Mouse (Mus musculus) liver, embryonic 13.5 days (tissue): ENCODE measurements around the gene Ppp1r3e. TPM values are rescaled to one million over a fixed set of nuclear protein-coding genes. Genes with fewer than 3 reads are reported as not detected.

Experiments
- ATAC-seq: fragments of 200-750 bp; cut with Nextera tagmentation; 2 replicates; pipeline ENCODE4 v1.8.0; 2017; ENCODE audit warnings: low read depth, mild to moderate bottlenecking, moderate number of reproducible peaks, moderate library complexity
- DNase-seq: peaks from one replicate; pipeline ENCODE4 v3.0.0; 2022
- H3K27ac ChIP-seq: fragments of 300-500 bp; sonication (generic); 2 replicates; pipeline ENCODE4 v1.5.1; 2015; ENCODE audit warnings: moderate library complexity, mild to moderate bottlenecking, inconsistent platforms
- H3K27me3 ChIP-seq: fragments of 300-500 bp; sonication (generic); 2 replicates; pipeline ENCODE4 v1.6.1; 2015; ENCODE audit warnings: mild to moderate bottlenecking, inconsistent platforms
- H3K36me3 ChIP-seq: fragments of 300-500 bp; sonication (generic); 2 replicates; pipeline ENCODE4 v1.6.1; 2015; ENCODE audit warnings: mild to moderate bottlenecking, inconsistent platforms
- H3K4me1 ChIP-seq: fragments of 300-500 bp; sonication (generic); replicated peaks from 2 replicates; pipeline ENCODE4 v1.6.1; 2015; ENCODE audit warnings: inconsistent platforms
- H3K4me2 ChIP-seq: fragments of 300-500 bp; sonication (generic); 2 replicates; pipeline ENCODE4 v1.6.1; 2015; ENCODE audit warnings: inconsistent platforms, mild to moderate bottlenecking, moderate library complexity
- H3K4me3 ChIP-seq: fragments of 300-500 bp; sonication (generic); replicated peaks from 2 replicates; pipeline ENCODE4 v1.5.1; 2015; ENCODE audit warnings: mild to moderate bottlenecking, inconsistent platforms
- H3K9ac ChIP-seq: fragments of 300-500 bp; sonication (generic); 2 replicates; pipeline ENCODE4 v1.6.1; 2015; ENCODE audit warnings: mild to moderate bottlenecking, inconsistent platforms
- H3K9me3 ChIP-seq: fragments of 300-500 bp; sonication (generic); replicated peaks from 2 replicates; pipeline ENCODE4 v1.6.1; 2016; ENCODE audit warnings: inconsistent platforms
- WGBS: fragments of 180-500 bp; shearing (Covaris S2); methylation state at CpG from one replicate; pipeline ENCODE4 v1.1.7; 2015; ENCODE audit not compliant: insufficient replicate concordance; 5-methylcytosine and 5-hydroxymethylcytosine counted together
- polyA plus RNA-seq: library from polyadenylated mRNA; unstranded; fragments of >200 nt; fragmentation: Nextera tagmentation; extraction: Ambion mirVana; gene quantifications from 2 replicates; pipeline ENCODE4 v1.2.1, GENCODE M21; 2015

Ppp1r3e gene
- polyA plus RNA-seq, 1 experiment from 2014 or later, result 0.41 TPM

GRCm38 (mm10) chr14:54903641-54904040, 26.3 kb upstream of the Ppp1r3e start:
- Histone ChIP-seq H3K4me1 (no peaks in the 10 kb centered on the region), H3K36me3 (peaks cover 3% of the 10 kb centered on the region), H3K4me3 (no peak overlapping the region), H3K27ac (no peak overlapping the region), H3K9ac (no peak overlapping the region), H3K9me3 (no peaks in the 10 kb centered on the region), H3K4me2 (no peak overlapping the region), H3K27me3 (no peaks in the 10 kb centered on the region)
- ATAC-seq (no peak), DNase-seq (no peak)
- 70% methylated on average over 4 of the region's 4 CpGs for WGBS

- WGBS, result 2% methylated on average over 3 of the region's 3 CpGs
- H3K4me2 ChIP-seq, result no peak overlapping the region
- no peak overlapping the region for H3K27ac ChIP-seq
- no peaks in the 10 kb centered on the region for H3K9me3 ChIP-seq
- no peak overlapping the region for H3K4me3 ChIP-seq
- peak; percentile 47 for ATAC-seq
- peaks cover 22% of the 10 kb centered on the region for H3K4me1 ChIP-seq
- DNase-seq, result peak; percentile 27
- no peak overlapping the region for H3K9ac ChIP-seq
- H3K36me3 ChIP-seq, result peaks cover 35% of the 10 kb centered on the region
- H3K27me3 ChIP-seq, result no peaks in the 10 kb centered on the region
These were observed 23.0 kb upstream of the Ppp1r3e start for GRCm38 (mm10) chr14:54900383-54900782.

GRCm38 (mm10) chr14:54897445-54897844, 20.1 kb upstream of the Ppp1r3e start:
- ATAC-seq (no peak), DNase-seq (no peak)
- WGBS, result 68% methylated on average over 2 of the region's 2 CpGs
- H3K36me3 ChIP-seq, result peaks cover 36% of the 10 kb centered on the region
- H3K4me1 ChIP-seq, result peaks cover 39% of the 10 kb centered on the region
- no peak overlapping the region for H3K4me2 ChIP-seq
- no peak overlapping the region for H3K9ac ChIP-seq
- H3K4me3 ChIP-seq, result no peak overlapping the region
- H3K27ac ChIP-seq, result no peak overlapping the region
- no peaks in the 10 kb centered on the region for H3K9me3 ChIP-seq
- H3K27me3 ChIP-seq, result no peaks in the 10 kb centered on the region

GRCm38 (mm10) chr14:54894296-54895151, 17.2 kb upstream of the Ppp1r3e start:
- DNase-seq (peak; percentile 55), ATAC-seq (peak; percentile 47)
- WGBS, result under 1% methylated on average over 45 of the region's 54 CpGs

GRCm38 (mm10) chr14:54893651-54894181, 16.4 kb upstream of the Ppp1r3e start:
- no peaks in the 10 kb centered on the region for H3K27me3 ChIP-seq
- 1% methylated on average over 38 of the region's 38 CpGs for WGBS

More at GRCm38 (mm10) chr14:54894296-54895151, 17.2 kb upstream of the Ppp1r3e start:
- peak overlapping the region; percentile 86 for H3K27ac ChIP-seq
- peak overlapping the region; percentile 97 for H3K9ac ChIP-seq
- peaks cover 45% of the 10 kb centered on the region for H3K4me1 ChIP-seq
- peaks cover 36% of the 10 kb centered on the region for H3K36me3 ChIP-seq
- no peaks in the 10 kb centered on the region for H3K27me3 ChIP-seq
- no peaks in the 10 kb centered on the region for H3K9me3 ChIP-seq
- H3K4me3 ChIP-seq, result peak overlapping the region; percentile 90
- peak overlapping the region; percentile 91 for H3K4me2 ChIP-seq

GRCm38 (mm10) chr14:54892200-54892599, 14.8 kb upstream of the Ppp1r3e start, which contains the start of gene Pabpn1:
Gene Pabpn1 (plus strand): TSS chr14:54892500.
- Histone ChIP-seq H3K27ac (peak within 1 kb of the TSS; percentile 87), H3K36me3 (peaks cover 19% of the 10 kb centered on the region), H3K4me2 (peak within 1 kb of the TSS; percentile 72), H3K9ac (peak within 1 kb of the TSS; percentile 66), H3K9me3 (no peaks in the 10 kb centered on the region), H3K4me1 (peaks cover 38% of the 10 kb centered on the region), H3K4me3 (peak within 1 kb of the TSS; percentile 60), H3K27me3 (no peaks in the 10 kb centered on the region)
- DNase-seq (no peak), ATAC-seq (no peak)
- 82% methylated on average over 3 of the region's 3 CpGs for WGBS

More at GRCm38 (mm10) chr14:54893651-54894181, 16.4 kb upstream of the Ppp1r3e start:
- ATAC-seq, result peak; percentile 97
- peak overlapping the region; percentile 97 for H3K9ac ChIP-seq
- no peaks in the 10 kb centered on the region for H3K9me3 ChIP-seq
- H3K4me3 ChIP-seq, result peak overlapping the region; percentile 90
- peaks cover 33% of the 10 kb centered on the region for H3K36me3 ChIP-seq
- H3K4me1 ChIP-seq, result peaks cover 45% of the 10 kb centered on the region
- H3K27ac ChIP-seq, result peak overlapping the region; percentile 87
- peak overlapping the region; percentile 91 for H3K4me2 ChIP-seq
- peak; percentile 98 for DNase-seq

GRCm38 (mm10) chr14:54885309-54885708, 8.0 kb upstream of the Ppp1r3e start:
- H3K27me3 ChIP-seq, result no peaks in the 10 kb centered on the region
- H3K27ac ChIP-seq, result no peak overlapping the region
- no peak overlapping the region for H3K9ac ChIP-seq
- WGBS, result 84% methylated on average over 11 of the region's 11 CpGs
- H3K9me3 ChIP-seq, result no peaks in the 10 kb centered on the region
- no peak for ATAC-seq
- no peak for DNase-seq
- 0 out of 2 replicates have a peak, but pooled peaks cover 4% of the 10 kb centered on the region for H3K36me3 ChIP-seq
- H3K4me1 ChIP-seq, result peaks cover 19% of the 10 kb centered on the region
- H3K4me2 ChIP-seq, result no peak overlapping the region
- no peak overlapping the region for H3K4me3 ChIP-seq

- Histone ChIP-seq H3K4me2 (peak overlapping the region; percentile 75), H3K9ac (peak overlapping the region; percentile 74), H3K27me3 (no peaks in the 10 kb centered on the region), H3K36me3 (0 out of 2 replicates have a peak, but pooled peaks cover 4% of the 10 kb centered on the region), H3K4me3 (peak overlapping the region; percentile 65), H3K4me1 (peaks cover 19% of the 10 kb centered on the region), H3K27ac (peak overlapping the region; percentile 79; the same call in 1 of the 2 replicates), H3K9me3 (no peaks in the 10 kb centered on the region)
- ATAC-seq (no peak), DNase-seq (no peak)
- 52% methylated on average over 21 of the region's 21 CpGs for WGBS
These were observed 6.8 kb upstream of the Ppp1r3e start for GRCm38 (mm10) chr14:54884022-54884712.

- H3K4me1 ChIP-seq, result peaks cover 19% of the 10 kb centered on the region
- DNase-seq (peak; percentile 50), ATAC-seq (peak; percentile 88)
- no peaks in the 10 kb centered on the region for H3K27me3 ChIP-seq
- H3K9ac ChIP-seq, result peak within 1 kb of the TSS; percentile 74
- peak within 1 kb of the TSS; percentile 65 for H3K4me3 ChIP-seq
- H3K9me3 ChIP-seq, result no peaks in the 10 kb centered on the region
- 0 out of 2 replicates have a peak, but pooled peaks cover 4% of the 10 kb centered on the region for H3K36me3 ChIP-seq
- H3K27ac ChIP-seq, result peak within 1 kb of the TSS; percentile 79
- H3K4me2 ChIP-seq, result peak within 1 kb of the TSS; percentile 75
- WGBS, result 2% methylated on average over 27 of the region's 27 CpGs
These were observed 6.0 kb upstream of the Ppp1r3e start, which contains the start of the genes Bcl2l2 and Gm20521 for GRCm38 (mm10) chr14:54883154-54884021. Gene Bcl2l2 (plus strand): TSS chr14:54883377. Gene Gm20521 (plus strand): TSS chr14:54883441.

- H3K27ac ChIP-seq, result peak overlapping the region; percentile 79
- H3K4me1 ChIP-seq, result peaks cover 29% of the 10 kb centered on the region
- peak overlapping the region; percentile 99 for H3K4me2 ChIP-seq
- no peaks in the 10 kb centered on the region for H3K36me3 ChIP-seq
- H3K9me3 ChIP-seq, result no peaks in the 10 kb centered on the region
- peak overlapping the region; percentile 79 for H3K9ac ChIP-seq
- ATAC-seq, result peak; percentile 89
- H3K27me3 ChIP-seq, result no peaks in the 10 kb centered on the region
- H3K4me3 ChIP-seq, result peak overlapping the region; percentile 75
- under 1% methylated on average over 71 of the region's 72 CpGs for WGBS
- peak; percentile 88 for DNase-seq
These were observed 757 bp downstream of the Ppp1r3e start for GRCm38 (mm10) chr14:54876539-54877047.
